Mouse (Mus musculus) C2C12 (cell line): ENCODE results near the gene Pqbp1.

Experiments
- CEBPB ChIP-seq: IDR thresholded peaks from one replicate; pipeline ENCODE4 v1.6.1; 2011; ENCODE audit warnings: low read depth, mild to moderate bottlenecking, control low read depth, moderate library complexity
- CTCF ChIP-seq: IDR thresholded peaks from one replicate; pipeline ENCODE4 v1.5.1; 2011; ENCODE audit not compliant: control insufficient read depth, insufficient read depth, insufficient read length
- FOSL1 ChIP-seq: IDR thresholded peaks from one replicate; pipeline ENCODE4 v1.8.0; 2011; ENCODE audit warnings: mild to moderate bottlenecking, low read length; ENCODE audit not compliant: poor library complexity, insufficient read depth, severe bottlenecking
- MAX ChIP-seq: IDR thresholded peaks from one replicate; pipeline ENCODE4 v1.6.1; 2011; ENCODE audit warnings: mild to moderate bottlenecking, control low read depth
- MYOD1 ChIP-seq: IDR thresholded peaks from one replicate; pipeline ENCODE4 v1.6.1; 2011; ENCODE audit warnings: low read depth; ENCODE audit not compliant: control insufficient read depth, insufficient read length
- MYOG ChIP-seq: IDR thresholded peaks from one replicate; pipeline ENCODE4 v1.6.1; 2011; ENCODE audit not compliant: control insufficient read depth, insufficient read length; ENCODE audit errors: extremely low read depth

DNA sequence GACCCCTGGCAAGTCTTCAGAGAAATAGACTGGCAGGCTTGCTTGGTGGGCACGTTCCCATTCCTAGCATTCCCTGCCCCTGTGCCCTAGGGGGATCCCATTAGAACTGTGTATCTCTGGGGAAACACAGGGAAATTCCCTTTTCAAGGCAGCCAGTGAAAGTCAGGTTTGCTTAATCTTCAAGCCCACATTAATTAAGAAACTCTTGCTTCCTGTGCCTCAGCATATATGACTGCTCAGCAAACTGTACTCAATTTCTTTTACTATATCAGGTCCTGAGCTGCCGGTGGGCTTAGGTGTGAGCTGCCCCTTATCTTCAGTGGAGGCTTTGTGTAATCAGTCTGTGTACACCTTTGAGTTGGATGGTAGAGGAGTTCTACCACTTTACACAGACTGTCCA lies 33.3 kb downstream of the Pqbp1 start:
- TF ChIP-seq CTCF, result no peak
- TF ChIP-seq FOSL1, result no peak
- TF ChIP-seq MAX, result no peak
- TF ChIP-seq CEBPB, result no peak
- TF ChIP-seq MYOG, result no peak
- TF ChIP-seq MYOD1, result no peak
